Mouse (Mus musculus) C2C12 (cell line): ENCODE measurements around the gene Noc4l.

Experiments used
- CTCF ChIP-seq: IDR thresholded peaks from one replicate; pipeline ENCODE4 v1.5.1; 2011; ENCODE audit not compliant: control insufficient read depth, insufficient read depth, insufficient read length
- MYOD1 ChIP-seq: IDR thresholded peaks from one replicate; pipeline ENCODE4 v1.6.1; 2011; ENCODE audit warnings: low read depth; ENCODE audit not compliant: control insufficient read depth, insufficient read length

DNA sequence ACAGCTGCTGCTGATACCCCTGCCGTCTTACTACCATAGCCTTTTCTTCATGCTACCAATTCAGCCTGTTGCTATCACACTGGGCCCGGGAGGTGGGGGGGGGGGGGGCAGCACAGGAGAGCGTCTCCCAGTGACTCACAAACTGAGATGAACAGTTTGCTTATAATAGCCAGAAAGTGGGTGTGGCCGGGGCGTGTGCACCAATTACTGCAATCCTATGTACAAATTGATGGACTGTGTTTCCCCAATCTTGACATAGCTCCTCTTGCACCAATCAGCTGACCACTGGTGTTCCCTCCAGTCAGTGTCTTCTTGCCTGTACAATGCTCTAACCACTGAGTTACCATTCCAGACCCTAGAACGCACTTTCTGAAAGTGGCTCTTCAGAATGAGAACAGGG lies 44.9 kb downstream of the Noc4l start:
- TF ChIP-seq CTCF (no peak), MYOD1 (no peak)
